Mouse (Mus musculus): ENCODE data around the gene Celf2.

GRCm38 (mm10) chr2:6505979-6506811 is 1003.2 kb downstream of the Celf2 start:
- TF ChIP-seq CTCF (IDR thresholded peaks at IDR 0.05; ENCODE audit: low read depth, low read length) (no peak), POLR2A (IDR thresholded peaks at IDR 0.05; ENCODE audit: borderline replicate concordance, low read depth, low read length) (no peak)

Data from bone marrow macrophage, adult 2 months (primary cell).